Mouse (Mus musculus) small intestine, adult 2 months (tissue): ENCODE results near the gene Hirip3.

Experiments
- CTCF ChIP-seq: fragments of 200-500 bp; IDR thresholded peaks from 2 replicates; pipeline ENCODE4 v1.5.1; 2012; ENCODE audit warnings: low read depth, mild to moderate bottlenecking, control low read depth, inconsistent platforms, low read length, moderate library complexity, mixed read lengths; ENCODE audit not compliant: insufficient replicate concordance, insufficient read length; ENCODE audit errors: extremely low read depth
- POLR2A ChIP-seq: fragments of 200-500 bp; IDR thresholded peaks from 2 replicates; pipeline ENCODE4 v1.6.1; 2012; ENCODE audit warnings: low read depth, mild to moderate bottlenecking, control low read depth, inconsistent platforms, low read length, moderate library complexity

DNA sequence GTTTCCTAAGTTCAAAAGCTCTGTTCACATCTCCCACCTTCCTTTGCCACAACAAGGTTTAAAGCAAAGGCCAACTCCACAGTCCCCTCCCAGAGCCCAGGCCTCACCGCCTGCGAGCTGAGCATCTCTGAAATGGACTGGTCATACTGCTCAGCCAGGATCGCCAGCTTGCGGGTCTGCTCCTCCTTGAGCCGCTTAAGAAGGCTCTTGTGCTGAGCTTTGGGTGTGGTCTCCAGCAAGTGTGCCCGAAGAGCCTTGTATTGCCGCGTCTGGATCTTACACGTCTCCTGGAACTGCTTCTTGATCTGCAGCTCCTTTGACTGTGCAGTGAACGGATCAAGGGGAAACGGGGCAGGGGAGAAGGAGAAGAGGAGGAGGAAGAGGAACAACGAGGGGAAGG is 6.2 kb downstream of the Hirip3 start:
- no peak for TF ChIP-seq POLR2A
- TF ChIP-seq CTCF: no peak
